Mouse (Mus musculus): ENCODE data around the gene Gm36028. TPM values are rescaled to one million over a fixed set of nuclear protein-coding genes. Genes with fewer than 3 reads are reported as not detected.
A peak's percentile ranks its signal among the peaks of the same experiment; 100 is the strongest.

Gene Gm36028
- polyA plus RNA-seq, 1 experiment from 2014 or later = 0.19 TPM

- peaks cover 17% of the 10 kb centered on the region for H3K4me1 ChIP-seq (replicated peaks; ENCODE audit: control insufficient read depth, insufficient read depth, low read length)
- 82% methylated on average over 9 of the region's 9 CpGs for WGBS
Measured at GRCm38 (mm10) chr16:37865841-37866240, 4.9 kb upstream of the Gm36028 start.

GRCm38 (mm10) chr16:37863876-37864275 lies 2.9 kb upstream of the Gm36028 start:
- no peaks in the 10 kb centered on the region for H3K36me3 ChIP-seq (ENCODE audit: control insufficient read depth, insufficient read depth)
- no peaks in the 10 kb centered on the region for H3K27me3 ChIP-seq (replicated peaks; ENCODE audit: control insufficient read depth, insufficient read depth, low read length)
- WGBS = 88% methylated on average over 3 of the region's 3 CpGs
- no peak overlapping the region for H3K27ac ChIP-seq (ENCODE audit: low read length)
- no peak for ATAC-seq
- H3K9me3 ChIP-seq (ENCODE audit: control insufficient read depth, low read length) = 0 out of 2 replicates have a peak, but pooled peaks cover 5% of the 10 kb centered on the region
- H3K9ac ChIP-seq (replicated peaks; ENCODE audit: low read depth, low read length) = no peak overlapping the region
- H3K4me1 ChIP-seq (replicated peaks; ENCODE audit: control insufficient read depth, insufficient read depth, low read length) = peaks cover 5% of the 10 kb centered on the region; the same call in 1 of the 2 replicates
- H3K4me3 ChIP-seq (replicated peaks; ENCODE audit: low read length) = no peak overlapping the region
- no peak overlapping the region for H3K4me2 ChIP-seq (ENCODE audit: low read length)

More at GRCm38 (mm10) chr16:37865841-37866240, 4.9 kb upstream of the Gm36028 start:
- Histone ChIP-seq H3K27me3 (replicated peaks; ENCODE audit: control insufficient read depth, insufficient read depth, low read length) (no peaks in the 10 kb centered on the region), H3K9me3 (ENCODE audit: control insufficient read depth, low read length) (0 out of 2 replicates have a peak, but pooled peaks cover 5% of the 10 kb centered on the region), H3K27ac (ENCODE audit: low read length) (no peak overlapping the region), H3K36me3 (ENCODE audit: control insufficient read depth, insufficient read depth) (no peaks in the 10 kb centered on the region), H3K9ac (replicated peaks; ENCODE audit: low read depth, low read length) (no peak overlapping the region), H3K4me2 (ENCODE audit: low read length) (no peak overlapping the region), H3K4me3 (replicated peaks; ENCODE audit: low read length) (no peak overlapping the region)
- no peak for ATAC-seq

- WGBS = 89% methylated on average over 7 of the region's 7 CpGs
- Histone ChIP-seq H3K9me3 (ENCODE audit: control insufficient read depth, low read length) (0 out of 2 replicates have a peak, but pooled peaks cover 5% of the 10 kb centered on the region), H3K27me3 (replicated peaks; ENCODE audit: control insufficient read depth, insufficient read depth, low read length) (no peaks in the 10 kb centered on the region), H3K4me3 (replicated peaks; ENCODE audit: low read length) (no peak overlapping the region), H3K4me1 (replicated peaks; ENCODE audit: control insufficient read depth, insufficient read depth, low read length) (no peaks in the 10 kb centered on the region), H3K9ac (replicated peaks; ENCODE audit: low read depth, low read length) (no peak overlapping the region), H3K27ac (ENCODE audit: low read length) (no peak overlapping the region), H3K36me3 (ENCODE audit: control insufficient read depth, insufficient read depth) (no peaks in the 10 kb centered on the region), H3K4me2 (ENCODE audit: low read length) (no peak overlapping the region)
- ATAC-seq = no peak
Measured at GRCm38 (mm10) chr16:37860213-37860612, 733 bp downstream of the Gm36028 start.

- no peaks in the 10 kb centered on the region for H3K4me1 ChIP-seq (replicated peaks; ENCODE audit: control insufficient read depth, insufficient read depth, low read length)
- no peak overlapping the region for H3K9ac ChIP-seq (replicated peaks; ENCODE audit: low read depth, low read length)
- no peaks in the 10 kb centered on the region for H3K27me3 ChIP-seq (replicated peaks; ENCODE audit: control insufficient read depth, insufficient read depth, low read length)
- no peak overlapping the region for H3K27ac ChIP-seq (ENCODE audit: low read length)
- H3K4me3 ChIP-seq (replicated peaks; ENCODE audit: low read length) = no peak overlapping the region
- no peak overlapping the region for H3K4me2 ChIP-seq (ENCODE audit: low read length)
- H3K36me3 ChIP-seq (ENCODE audit: control insufficient read depth, insufficient read depth) = no peaks in the 10 kb centered on the region
- H3K9me3 ChIP-seq (ENCODE audit: control insufficient read depth, low read length) = 0 out of 2 replicates have a peak, but pooled peaks cover 3% of the 10 kb centered on the region
- WGBS = 66% methylated on average over 8 of the region's 8 CpGs
- no peak for ATAC-seq
Measured at GRCm38 (mm10) chr16:37857495-37857894, 3.5 kb downstream of the Gm36028 start.

DNA sequence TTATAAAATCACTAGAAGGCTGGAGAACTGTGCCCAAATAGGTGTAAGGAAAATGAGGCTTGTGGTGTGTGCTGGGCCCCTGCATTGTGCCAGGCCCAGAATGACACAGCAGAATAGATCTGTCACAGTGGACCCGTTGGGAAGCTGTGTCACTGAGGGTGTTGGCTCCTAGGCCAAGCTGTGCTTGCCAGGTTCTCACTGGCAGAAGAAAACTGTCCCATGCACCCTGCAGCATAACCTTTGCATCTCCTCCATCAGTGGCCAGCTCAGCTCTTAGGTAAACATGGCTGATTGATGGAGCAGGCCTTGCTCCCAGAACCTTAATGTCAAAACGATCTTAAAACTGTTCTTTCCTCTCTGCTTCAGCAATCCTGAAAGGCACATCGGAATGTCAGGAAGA lies 4.6 kb downstream of the Gm36028 start:
- H3K9ac ChIP-seq (replicated peaks; ENCODE audit: low read depth, low read length) = no peak overlapping the region
- no peaks in the 10 kb centered on the region for H3K36me3 ChIP-seq (ENCODE audit: control insufficient read depth, insufficient read depth)
- no peak overlapping the region for H3K4me3 ChIP-seq (replicated peaks; ENCODE audit: low read length)
- no peak overlapping the region for H3K4me2 ChIP-seq (ENCODE audit: low read length)
- ATAC-seq = no peak
- H3K9me3 ChIP-seq (ENCODE audit: control insufficient read depth, low read length) = no peaks in the 10 kb centered on the region
- H3K27ac ChIP-seq (ENCODE audit: low read length) = no peak overlapping the region
- no peaks in the 10 kb centered on the region for H3K27me3 ChIP-seq (replicated peaks; ENCODE audit: control insufficient read depth, insufficient read depth, low read length)
- H3K4me1 ChIP-seq (replicated peaks; ENCODE audit: control insufficient read depth, insufficient read depth, low read length) = no peaks in the 10 kb centered on the region
- 77% methylated on average over 3 of the region's 3 CpGs for WGBS

GRCm38 (mm10) chr16:37855583-37855982 lies 5.4 kb downstream of the Gm36028 start:
- Histone ChIP-seq H3K9ac (replicated peaks; ENCODE audit: low read depth, low read length) (no peak overlapping the region), H3K27ac (ENCODE audit: low read length) (no peak overlapping the region), H3K4me2 (ENCODE audit: low read length) (no peak overlapping the region), H3K4me3 (replicated peaks; ENCODE audit: low read length) (no peak overlapping the region), H3K4me1 (replicated peaks; ENCODE audit: control insufficient read depth, insufficient read depth, low read length) (no peaks in the 10 kb centered on the region), H3K27me3 (replicated peaks; ENCODE audit: control insufficient read depth, insufficient read depth, low read length) (no peaks in the 10 kb centered on the region), H3K9me3 (ENCODE audit: control insufficient read depth, low read length) (no peaks in the 10 kb centered on the region), H3K36me3 (ENCODE audit: control insufficient read depth, insufficient read depth) (no peaks in the 10 kb centered on the region)
- 84% methylated on average over 8 of the region's 8 CpGs for WGBS
- no peak for ATAC-seq

- no peak overlapping the region for H3K4me2 ChIP-seq (ENCODE audit: low read length)
- H3K9me3 ChIP-seq (ENCODE audit: control insufficient read depth, low read length) = no peaks in the 10 kb centered on the region
- H3K27ac ChIP-seq (ENCODE audit: low read length) = no peak overlapping the region
- H3K36me3 ChIP-seq (ENCODE audit: control insufficient read depth, insufficient read depth) = no peaks in the 10 kb centered on the region
- no peak overlapping the region for H3K9ac ChIP-seq (replicated peaks; ENCODE audit: low read depth, low read length)
- H3K4me1 ChIP-seq (replicated peaks; ENCODE audit: control insufficient read depth, insufficient read depth, low read length) = no peaks in the 10 kb centered on the region
- H3K4me3 ChIP-seq (replicated peaks; ENCODE audit: low read length) = no peak overlapping the region
- WGBS = 81% methylated on average over 5 of the region's 5 CpGs
- ATAC-seq = no peak
- H3K27me3 ChIP-seq (replicated peaks; ENCODE audit: control insufficient read depth, insufficient read depth, low read length) = no peaks in the 10 kb centered on the region
Measured at GRCm38 (mm10) chr16:37854593-37854992, 6.4 kb downstream of the Gm36028 start.

GRCm38 (mm10) chr16:37854054-37854453 lies 6.9 kb downstream of the Gm36028 start:
- no peaks in the 10 kb centered on the region for H3K4me1 ChIP-seq (replicated peaks; ENCODE audit: control insufficient read depth, insufficient read depth, low read length)
- H3K9ac ChIP-seq (replicated peaks; ENCODE audit: low read depth, low read length) = no peak overlapping the region
- H3K27me3 ChIP-seq (replicated peaks; ENCODE audit: control insufficient read depth, insufficient read depth, low read length) = no peaks in the 10 kb centered on the region
- no peak for ATAC-seq
- 71% methylated on average over 14 of the region's 14 CpGs for WGBS
- H3K36me3 ChIP-seq (ENCODE audit: control insufficient read depth, insufficient read depth) = no peaks in the 10 kb centered on the region
- H3K27ac ChIP-seq (ENCODE audit: low read length) = no peak overlapping the region
- no peak overlapping the region for H3K4me3 ChIP-seq (replicated peaks; ENCODE audit: low read length)
- no peak overlapping the region for H3K4me2 ChIP-seq (ENCODE audit: low read length)
- no peaks in the 10 kb centered on the region for H3K9me3 ChIP-seq (ENCODE audit: control insufficient read depth, low read length)

- no peaks in the 10 kb centered on the region for H3K9me3 ChIP-seq (ENCODE audit: control insufficient read depth, low read length)
- 56% methylated on average over 9 of the region's 9 CpGs for WGBS
- H3K9ac ChIP-seq (replicated peaks; ENCODE audit: low read depth, low read length) = no peak overlapping the region
Measured at GRCm38 (mm10) chr16:37853279-37853678, 7.7 kb downstream of the Gm36028 start.

GRCm38 (mm10) chr16:37851366-37851765 lies 9.6 kb downstream of the Gm36028 start:
- no peak overlapping the region for H3K4me2 ChIP-seq (ENCODE audit: low read length)
- H3K4me1 ChIP-seq (replicated peaks; ENCODE audit: control insufficient read depth, insufficient read depth, low read length) = no peaks in the 10 kb centered on the region
- H3K4me3 ChIP-seq (replicated peaks; ENCODE audit: low read length) = no peak overlapping the region
- no peak overlapping the region for H3K27ac ChIP-seq (ENCODE audit: low read length)
- WGBS = 74% methylated on average over 5 of the region's 5 CpGs
- H3K9ac ChIP-seq (replicated peaks; ENCODE audit: low read depth, low read length) = no peak overlapping the region
- ATAC-seq = no peak
- H3K27me3 ChIP-seq (replicated peaks; ENCODE audit: control insufficient read depth, insufficient read depth, low read length) = no peaks in the 10 kb centered on the region
- no peaks in the 10 kb centered on the region for H3K36me3 ChIP-seq (ENCODE audit: control insufficient read depth, insufficient read depth)
- no peaks in the 10 kb centered on the region for H3K9me3 ChIP-seq (ENCODE audit: control insufficient read depth, low read length)

More at GRCm38 (mm10) chr16:37853279-37853678, 7.7 kb downstream of the Gm36028 start:
- 0 out of 2 replicates have a peak, but pooled peaks have one; percentile 15 for ATAC-seq
- no peak overlapping the region for H3K4me3 ChIP-seq (replicated peaks; ENCODE audit: low read length)
- H3K27me3 ChIP-seq (replicated peaks; ENCODE audit: control insufficient read depth, insufficient read depth, low read length) = no peaks in the 10 kb centered on the region
- no peak overlapping the region for H3K27ac ChIP-seq (ENCODE audit: low read length)
- H3K4me2 ChIP-seq (ENCODE audit: low read length) = no peak overlapping the region
- H3K4me1 ChIP-seq (replicated peaks; ENCODE audit: control insufficient read depth, insufficient read depth, low read length) = no peaks in the 10 kb centered on the region
- no peaks in the 10 kb centered on the region for H3K36me3 ChIP-seq (ENCODE audit: control insufficient read depth, insufficient read depth)

Measured in forebrain, embryonic 16.5 days (tissue).